Mouse (Mus musculus): ENCODE data around the gene Mill2.
A peak's percentile ranks its signal among the peaks of the same experiment; 100 is the strongest.
"Not testable (repeated sequence)": the region's sequence is repeated elsewhere in the genome, so short reads cannot be mapped to it uniquely, and the experiment has no call there.

Mill2 gene

DNA sequence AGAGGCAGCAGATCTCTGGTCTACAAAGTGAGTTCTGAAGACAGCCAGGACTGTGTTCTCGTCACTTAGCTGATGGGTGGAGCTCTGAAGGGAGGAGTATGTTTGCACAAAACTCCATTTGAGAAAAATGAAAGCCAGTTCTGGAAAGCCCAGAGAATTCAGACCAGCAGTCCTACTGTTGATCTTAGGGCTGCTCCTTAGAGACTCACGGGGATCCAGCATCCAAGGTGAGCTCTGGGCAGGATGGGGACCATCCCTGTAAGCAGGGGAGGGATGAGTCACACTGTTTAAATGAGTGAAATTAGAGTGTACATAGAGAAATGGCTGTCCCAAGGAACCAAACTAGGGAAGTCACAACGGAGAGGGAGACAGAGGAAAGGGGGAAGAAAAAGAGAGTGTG is at the start of gene Mill2:
TSS of gene Mill2 (plus strand) at position 102 of the 400 bp plus-strand sequence.
- no peak for DNase-seq (ENCODE audit: low spot score)

- not testable (repeated sequence) for DNase-seq (ENCODE audit: low spot score)
Measured at GRCm38 (mm10) chr7:18790671-18791070, 49.1 kb upstream of the Mill2 start.

DNA sequence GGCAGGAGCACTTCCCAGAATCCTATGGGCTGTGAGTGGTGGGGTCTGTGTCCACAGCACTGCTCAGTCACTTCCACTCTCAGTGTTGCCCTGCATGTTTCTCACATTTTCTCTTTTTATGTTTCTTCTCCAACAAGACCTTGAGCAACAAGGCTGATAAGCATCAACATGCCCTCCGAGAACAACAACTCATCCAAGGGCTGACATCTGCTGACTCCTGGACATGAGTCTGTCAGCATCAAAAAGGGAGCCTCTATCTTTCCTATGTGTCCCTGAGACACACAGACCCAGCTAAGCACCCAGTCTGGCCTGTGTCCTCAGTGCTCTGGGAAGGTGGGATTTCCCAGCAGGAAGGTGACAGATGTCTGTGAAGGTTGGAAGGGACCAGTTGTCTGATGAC is 41.3 kb upstream of the Mill2 start, which contains the start of gene Psg19:
TSS of gene Psg19 (minus strand) at position 101 of the 400 bp plus-strand sequence.
- DNase-seq (ENCODE audit: low spot score) = no peak

GRCm38 (mm10) chr7:18799129-18799528 is 40.6 kb upstream of the Mill2 start:
- DNase-seq (ENCODE audit: low spot score) = no peak

GRCm38 (mm10) chr7:18803526-18803925 is 36.2 kb upstream of the Mill2 start:
- no peak for DNase-seq (ENCODE audit: low spot score)

GRCm38 (mm10) chr7:18818301-18818700 is 21.5 kb upstream of the Mill2 start:
- no peak for DNase-seq (ENCODE audit: low spot score)

DNA sequence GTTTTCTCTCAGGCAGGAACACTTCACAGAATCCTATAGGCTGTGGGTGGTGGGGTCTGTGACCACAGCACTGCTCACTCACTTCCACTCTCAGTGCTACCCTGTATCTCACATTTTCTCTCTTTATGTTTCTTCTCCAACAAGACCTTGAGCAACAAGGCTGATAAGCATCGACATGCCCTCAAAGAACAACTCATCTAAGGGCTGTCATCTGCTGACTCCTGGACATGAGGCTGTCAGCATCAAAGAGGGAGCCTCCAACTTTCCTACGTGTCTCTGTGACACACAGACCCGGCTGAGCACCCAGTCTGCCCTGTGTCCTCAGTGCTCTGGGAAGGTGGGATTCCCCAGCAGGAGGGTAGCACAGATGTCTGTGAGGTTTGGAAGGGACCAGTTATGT is 18.3 kb upstream of the Mill2 start, which contains the start of gene Psg17:
TSS of gene Psg17 (minus strand) at position 101 of the 400 bp plus-strand sequence.
- no peak for DNase-seq (ENCODE audit: low spot score)

GRCm38 (mm10) chr7:18827792-18828546 is 11.8 kb upstream of the Mill2 start:
- no peak for DNase-seq (ENCODE audit: low spot score)

DNA sequence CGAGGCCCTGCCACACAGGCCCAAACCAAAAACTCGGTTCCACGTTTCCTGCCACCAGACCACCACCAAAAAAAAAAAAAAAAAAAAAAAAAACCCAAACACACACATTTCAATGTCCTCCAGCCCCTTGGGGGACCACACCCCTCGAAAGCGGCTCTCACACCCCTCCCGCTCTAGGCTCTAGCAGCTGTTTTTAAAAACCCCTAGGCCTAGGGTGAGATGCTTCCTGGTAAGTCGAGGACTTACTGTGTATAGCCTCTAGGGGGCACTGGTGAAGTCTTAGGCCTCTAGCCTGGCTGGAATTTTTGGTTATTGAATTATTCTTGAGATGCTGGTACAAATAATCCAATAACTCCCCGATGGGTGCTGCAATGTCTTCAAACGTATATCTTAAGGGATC is 11.2 kb upstream of the Mill2 start:
- no peak for DNase-seq (ENCODE audit: low spot score)

GRCm38 (mm10) chr7:18829545-18829944 is 10.2 kb upstream of the Mill2 start:
- no peak for DNase-seq (ENCODE audit: low spot score)

GRCm38 (mm10) chr7:18832298-18832697 is 7.5 kb upstream of the Mill2 start:
- no peak for DNase-seq (ENCODE audit: low spot score)

DNA sequence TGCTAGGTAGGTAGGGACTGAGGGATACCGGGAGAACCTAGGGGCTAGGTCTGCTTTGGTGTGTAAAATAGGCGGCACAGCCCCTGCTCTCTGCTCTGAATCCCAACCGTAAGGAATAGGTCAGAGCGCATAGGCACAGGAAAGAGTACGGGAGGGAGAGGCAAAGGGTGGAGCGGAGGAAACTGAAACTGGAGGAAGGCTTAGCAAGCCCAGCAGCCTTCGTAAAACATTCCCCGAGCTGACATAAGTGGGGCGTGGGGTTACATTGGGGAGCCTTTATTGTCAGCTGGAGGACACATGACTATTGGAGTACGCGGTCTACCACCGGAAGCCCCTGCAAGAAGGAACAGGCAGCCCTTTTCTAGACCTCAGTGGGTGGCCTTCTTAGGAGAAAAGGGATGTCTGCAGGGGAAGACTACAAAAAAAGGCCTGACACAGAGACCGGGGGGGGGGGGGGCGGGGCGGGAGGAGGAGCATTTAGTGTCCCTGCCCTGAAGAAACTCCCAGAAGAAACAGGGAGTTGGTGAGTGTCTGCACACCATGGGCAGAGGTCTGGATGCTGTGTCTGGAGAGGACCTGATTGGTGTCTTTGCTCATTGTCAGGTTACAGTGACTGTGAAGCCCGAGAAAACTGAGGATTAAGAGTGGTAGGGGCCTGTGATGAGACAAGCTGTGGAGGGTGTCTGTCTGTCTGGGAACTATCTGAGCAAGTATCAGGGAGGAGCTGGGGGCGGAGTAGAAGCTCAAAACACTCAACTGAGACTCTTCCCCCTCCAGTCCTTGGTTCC is 814 bp downstream of the Mill2 start:
- peak; percentile 60 for DNase-seq (ENCODE audit: low spot score)

DNA sequence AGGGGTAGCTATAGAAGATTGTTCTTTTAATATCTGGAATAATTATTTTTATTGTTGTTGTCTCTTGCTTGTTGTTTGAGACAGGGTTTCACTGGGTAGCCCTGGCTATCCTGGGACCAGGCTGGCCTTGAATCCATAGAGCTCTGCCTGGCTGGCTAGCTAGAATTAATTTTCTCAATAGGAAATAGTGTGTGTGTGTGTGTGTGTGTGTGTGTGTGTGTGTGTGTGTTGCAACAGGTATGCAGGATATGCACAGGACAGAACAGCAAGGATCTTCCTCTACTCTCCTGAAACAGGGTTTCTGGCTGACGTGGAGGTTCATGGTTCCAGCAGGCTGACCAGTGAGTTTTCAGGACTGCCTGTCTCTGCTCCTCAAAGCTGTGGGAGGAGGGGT is 1.4 kb downstream of the Mill2 start:
- no peak for DNase-seq (ENCODE audit: low spot score)

DNA sequence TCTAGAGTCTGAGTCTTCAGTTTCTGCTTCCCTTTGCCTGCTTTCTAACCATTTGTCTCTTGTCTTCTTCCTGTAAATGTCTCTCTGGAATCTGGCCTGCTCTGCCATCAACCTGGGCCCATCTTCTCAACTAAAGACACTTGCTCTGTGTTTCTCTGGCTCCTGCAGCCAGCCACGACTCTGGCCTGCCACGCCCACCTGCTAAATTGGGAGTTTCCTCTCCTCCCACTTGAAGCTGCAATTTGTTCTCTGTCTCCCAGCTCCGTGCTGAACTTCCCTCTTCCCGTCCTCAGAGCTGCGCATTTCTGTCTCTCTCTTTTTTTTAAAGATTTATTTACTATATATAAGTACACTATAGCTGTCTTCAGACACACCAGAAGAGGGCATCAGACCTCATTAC is 5.0 kb downstream of the Mill2 start:
- no peak for DNase-seq (ENCODE audit: low spot score)

- DNase-seq (ENCODE audit: low spot score) = no peak
Measured at GRCm38 (mm10) chr7:18848395-18848794, 8.6 kb downstream of the Mill2 start.

GRCm38 (mm10) chr7:18858310-18858916 is 18.6 kb downstream of the Mill2 start:
- DNase-seq (ENCODE audit: low spot score) = no peak

DNA sequence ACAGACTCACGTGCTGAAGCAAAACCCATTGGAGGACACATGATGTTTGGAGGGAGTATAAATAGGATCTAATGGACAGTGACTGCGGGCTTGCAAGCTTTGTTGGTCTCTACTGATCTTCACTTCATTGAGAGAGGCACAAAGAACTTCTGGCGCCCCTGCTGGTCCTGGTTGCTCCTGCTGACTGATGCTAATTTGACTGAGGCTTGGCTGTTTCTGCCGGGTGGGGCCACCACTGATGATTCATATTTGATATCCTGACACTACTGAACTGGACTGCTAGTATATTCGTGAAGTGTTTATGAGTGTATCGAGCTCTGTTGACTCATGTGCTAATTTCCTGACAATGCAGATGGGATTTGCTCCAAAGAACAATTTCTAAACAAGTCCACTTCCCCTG is 23.0 kb downstream of the Mill2 start:
- DNase-seq (ENCODE audit: low spot score) = no peak

- DNase-seq (ENCODE audit: low spot score) = no peak
Measured at GRCm38 (mm10) chr7:18868491-18868890, 28.7 kb downstream of the Mill2 start.

DNA sequence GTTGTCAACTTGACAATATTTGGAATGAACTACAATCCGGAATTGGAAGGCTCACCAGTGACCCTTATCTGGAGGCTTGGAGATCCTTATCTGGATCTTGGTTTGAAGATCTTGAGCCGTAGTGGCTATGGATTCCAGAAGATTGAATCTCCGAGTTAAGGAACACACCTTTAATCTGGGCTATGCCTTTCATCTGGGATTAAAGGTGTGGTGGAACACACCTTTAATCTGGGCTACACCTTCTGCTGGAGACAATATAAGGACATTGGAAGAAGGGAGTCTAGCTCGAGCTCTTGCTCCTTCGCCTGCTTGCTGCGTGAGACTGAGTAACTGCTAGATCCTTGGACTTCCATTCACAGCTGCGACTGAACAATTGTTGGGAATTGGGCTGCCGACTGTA is 31.3 kb downstream of the Mill2 start, which contains the start of gene Pglyrp1:
TSS of gene Pglyrp1 (plus strand) at position 301 of the 400 bp plus-strand sequence.
- not testable (repeated sequence) for DNase-seq (ENCODE audit: low spot score)

- DNase-seq (ENCODE audit: low spot score) = no peak
Measured at GRCm38 (mm10) chr7:18872014-18872802, 32.4 kb downstream of the Mill2 start.

- no peak for DNase-seq (ENCODE audit: low spot score)
Measured at GRCm38 (mm10) chr7:18872816-18873215, 33.0 kb downstream of the Mill2 start.

DNA sequence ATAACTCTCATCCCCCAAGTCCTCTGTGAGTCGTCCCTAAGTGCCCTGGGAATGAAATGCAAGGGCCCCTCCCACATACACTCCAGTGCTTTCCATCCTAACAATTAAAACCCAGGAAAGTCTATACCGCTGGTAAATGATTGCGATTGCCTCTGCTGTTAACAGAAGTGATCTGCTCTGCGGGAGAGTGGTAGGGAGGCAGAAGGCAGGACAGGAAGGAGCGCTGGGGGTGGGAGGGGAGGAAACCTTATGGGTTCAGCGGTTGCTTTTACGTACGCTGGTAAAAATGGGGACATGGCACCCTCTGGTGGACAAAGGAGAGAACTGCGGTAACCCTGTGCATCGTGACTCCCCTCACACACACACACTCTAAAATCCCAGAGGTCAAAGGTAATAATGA is 33.5 kb downstream of the Mill2 start:
- DNase-seq (ENCODE audit: low spot score) = peak; percentile 72
